Mouse (Mus musculus) liver, postnatal 0 days (tissue): ENCODE results near the gene Hgd. TPM values are rescaled to one million over a fixed set of nuclear protein-coding genes. Genes with fewer than 3 reads are reported as not detected.

Experiments used
- ATAC-seq: fragments of 200-750 bp; cut with Nextera tagmentation; 2 replicates; pipeline ENCODE4 v1.8.0; 2017; ENCODE audit warnings: mild to moderate bottlenecking, moderate library complexity
- DNase-seq: peaks from one replicate; pipeline ENCODE4 v3.0.0-alpha.2; 2016
- H3K27ac ChIP-seq: fragments of 300-500 bp; sonication (generic); 2 replicates; pipeline ENCODE4 v1.5.1; 2014; ENCODE audit warnings: antibody characterized with exemption, moderate library complexity, mild to moderate bottlenecking, low read depth
- H3K27me3 ChIP-seq: fragments of 300-500 bp; sonication (generic); 2 replicates; pipeline ENCODE4 v1.6.1; 2014; ENCODE audit warnings: low read length, control low read depth, mixed read lengths; ENCODE audit not compliant: insufficient read depth
- H3K36me3 ChIP-seq: fragments of 300-500 bp; sonication (generic); replicated peaks from 2 replicates; pipeline ENCODE4 v1.6.1; 2014; ENCODE audit warnings: mild to moderate bottlenecking, control low read depth, low read length, moderate library complexity, mixed read lengths; ENCODE audit not compliant: insufficient read depth
- H3K4me1 ChIP-seq: fragments of 300-500 bp; sonication (generic); 2 replicates; pipeline ENCODE4 v1.6.1; 2014; ENCODE audit warnings: antibody characterized with exemption, mild to moderate bottlenecking, control low read depth; ENCODE audit not compliant: insufficient read depth
- H3K4me2 ChIP-seq: fragments of 300-500 bp; sonication (generic); 2 replicates; pipeline ENCODE4 v1.6.1; 2014; ENCODE audit warnings: low read depth, mild to moderate bottlenecking, low read length, moderate library complexity, mixed read lengths
- H3K4me3 ChIP-seq: fragments of 300-500 bp; sonication (generic); 2 replicates; pipeline ENCODE4 v1.5.1; 2014; ENCODE audit warnings: low read depth, low read length
- H3K9ac ChIP-seq: fragments of 300-500 bp; sonication (generic); replicated peaks from 2 replicates; pipeline ENCODE4 v1.6.1; 2014; ENCODE audit warnings: mild to moderate bottlenecking, moderate library complexity
- H3K9me3 ChIP-seq: fragments of 300-500 bp; sonication (generic); 2 replicates; pipeline ENCODE4 v1.6.1; 2016; ENCODE audit warnings: mild to moderate bottlenecking, control low read depth, low read length, mixed read lengths
- CTCF ChIP-seq: sonication (generic); IDR thresholded peaks from 2 replicates; pipeline ENCODE4 v1.5.1; 2016; ENCODE audit warnings: antibody characterized with exemption, low read depth
- EP300 ChIP-seq: IDR thresholded peaks from 2 replicates; pipeline ENCODE4 v1.6.1; 2016; ENCODE audit warnings: antibody characterized with exemption, low read depth, mild to moderate bottlenecking
- WGBS: fragments of 180-500 bp; shearing (Covaris S2); extraction: QIAGEN DNeasy Blood & Tissue Kit; methylation state at CpG from one replicate; pipeline ENCODE4 v1.1.7; 2014; ENCODE audit not compliant: insufficient replicate concordance; 5-methylcytosine and 5-hydroxymethylcytosine counted together
- polyA plus RNA-seq: library from polyadenylated mRNA; unstranded; fragments of >200 nt; fragmentation: Nextera tagmentation; extraction: Ambion mirVana; gene quantifications from 2 replicates; pipeline ENCODE4 v1.2.1, GENCODE M21; 2015

The Hgd gene
- polyA plus RNA-seq, 1 experiment from 2014 or later: 131 TPM

- DNase-seq (no peak), ATAC-seq (no peak)
- Histone ChIP-seq H3K36me3 (0 out of 2 replicates have a peak, but pooled peaks cover 3% of the 10 kb centered on the region), H3K9ac (no peak overlapping the region), H3K4me3 (no peak overlapping the region), H3K4me1 (no peaks in the 10 kb centered on the region), H3K4me2 (no peak overlapping the region), H3K9me3 (no peaks in the 10 kb centered on the region), H3K27ac (no peak overlapping the region), H3K27me3 (no peaks in the 10 kb centered on the region)
- TF ChIP-seq EP300 (no peak), CTCF (no peak)
- 63% methylated on average over 3 of the region's 3 CpGs for whole genome bisulfite sequencing
Observed at GRCm38 (mm10) chr16:37599326-37599725, 19.4 kb downstream of the Hgd start.

- Histone ChIP-seq H3K36me3 (no peaks in the 10 kb centered on the region), H3K4me1 (no peaks in the 10 kb centered on the region), H3K9me3 (no peaks in the 10 kb centered on the region), H3K27me3 (no peaks in the 10 kb centered on the region), H3K4me3 (no peak overlapping the region), H3K4me2 (no peak overlapping the region), H3K27ac (no peak overlapping the region), H3K9ac (no peak overlapping the region)
- WGBS: 65% methylated on average over 1 of the region's 1 CpGs
- ATAC-seq: no peak
- DNase-seq: no peak
- TF ChIP-seq EP300 (no peak), CTCF (no peak)
Observed at GRCm38 (mm10) chr16:37603431-37603830, 23.5 kb downstream of the Hgd start.

GRCm38 (mm10) chr16:37604243-37604642, 24.3 kb downstream of the Hgd start:
- Histone ChIP-seq H3K4me3 (no peak overlapping the region), H3K9me3 (no peaks in the 10 kb centered on the region), H3K4me1 (no peaks in the 10 kb centered on the region), H3K36me3 (0 out of 2 replicates have a peak, but pooled peaks cover under 1% of the 10 kb centered on the region), H3K4me2 (no peak overlapping the region), H3K27me3 (no peaks in the 10 kb centered on the region), H3K9ac (no peak overlapping the region), H3K27ac (no peak overlapping the region)
- TF ChIP-seq CTCF (no peak), EP300 (no peak)
- no peak for ATAC-seq
- no peak for DNase-seq
- WGBS: 83% methylated on average over 6 of the region's 6 CpGs

- ATAC-seq (no peak), DNase-seq (no peak)
- TF ChIP-seq EP300 (no peak), CTCF (no peak)
- H3K36me3 ChIP-seq: peaks cover 4% of the 10 kb centered on the region; the same call in 1 of the 2 replicates
- H3K9me3 ChIP-seq: no peaks in the 10 kb centered on the region
- H3K4me3 ChIP-seq: no peak overlapping the region
- no peak overlapping the region for H3K27ac ChIP-seq
- no peak overlapping the region for H3K4me2 ChIP-seq
- H3K4me1 ChIP-seq: no peaks in the 10 kb centered on the region
- WGBS: 78% methylated on average over 8 of the region's 8 CpGs
- no peak overlapping the region for H3K9ac ChIP-seq
- no peaks in the 10 kb centered on the region for H3K27me3 ChIP-seq
Observed at GRCm38 (mm10) chr16:37610333-37610732, 30.4 kb downstream of the Hgd start.

GRCm38 (mm10) chr16:37611072-37611471, 31.1 kb downstream of the Hgd start:
- H3K9me3 ChIP-seq: no peaks in the 10 kb centered on the region
- ATAC-seq: no peak
- WGBS: 81% methylated on average over 7 of the region's 7 CpGs

GRCm38 (mm10) chr16:37612013-37612412, 32.1 kb downstream of the Hgd start:
- Histone ChIP-seq H3K36me3 (peaks cover 4% of the 10 kb centered on the region; the same call in 1 of the 2 replicates), H3K4me3 (no peak overlapping the region), H3K27me3 (no peaks in the 10 kb centered on the region), H3K4me1 (no peaks in the 10 kb centered on the region), H3K27ac (no peak overlapping the region), H3K9me3 (no peaks in the 10 kb centered on the region), H3K9ac (no peak overlapping the region), H3K4me2 (no peak overlapping the region)
- ATAC-seq (no peak), DNase-seq (no peak)
- WGBS: 88% methylated on average over 5 of the region's 5 CpGs
- TF ChIP-seq CTCF: no peak
- no peak for TF ChIP-seq EP300

More at GRCm38 (mm10) chr16:37611072-37611471, 31.1 kb downstream of the Hgd start:
- no peak for DNase-seq
- H3K4me1 ChIP-seq: no peaks in the 10 kb centered on the region
- H3K9ac ChIP-seq: no peak overlapping the region
- no peak overlapping the region for H3K4me2 ChIP-seq
- peaks cover 4% of the 10 kb centered on the region; the same call in 1 of the 2 replicates for H3K36me3 ChIP-seq
- no peak overlapping the region for H3K27ac ChIP-seq
- H3K27me3 ChIP-seq: no peaks in the 10 kb centered on the region
- H3K4me3 ChIP-seq: no peak overlapping the region
- no peak for TF ChIP-seq CTCF
- TF ChIP-seq EP300: no peak

- Histone ChIP-seq H3K9ac (no peak overlapping the region), H3K27ac (no peak overlapping the region), H3K4me1 (no peaks in the 10 kb centered on the region), H3K27me3 (no peaks in the 10 kb centered on the region), H3K4me3 (no peak overlapping the region), H3K36me3 (peaks cover 1% of the 10 kb centered on the region; the same call in 1 of the 2 replicates), H3K4me2 (no peak overlapping the region), H3K9me3 (no peaks in the 10 kb centered on the region)
- ATAC-seq: no peak
- DNase-seq: no peak
- no peak for TF ChIP-seq EP300
- no peak for TF ChIP-seq CTCF
- WGBS: 71% methylated on average over 9 of the region's 9 CpGs
Observed at GRCm38 (mm10) chr16:37614540-37614939, 34.6 kb downstream of the Hgd start.
